Mouse (Mus musculus): ENCODE measurements around the gene Mapk12.
A peak's percentile ranks its signal among the peaks of the same experiment; 100 is the strongest.

Mapk12 gene

GRCm38 (mm10) chr15:89138531-89138930 is 2.0 kb downstream of the Mapk12 start:
- no peak for DNase-seq (ENCODE audit: low read depth, low spot score)

- no peak for DNase-seq (ENCODE audit: low read depth, low spot score)
Measured at GRCm38 (mm10) chr15:89138046-89138405, 2.5 kb downstream of the Mapk12 start.

GRCm38 (mm10) chr15:89137378-89138045 is 3.0 kb downstream of the Mapk12 start:
- no peak for DNase-seq (ENCODE audit: low read depth, low spot score)

- DNase-seq (ENCODE audit: low read depth, low spot score), result no peak
Measured at GRCm38 (mm10) chr15:89136461-89137155, 3.9 kb downstream of the Mapk12 start.

GRCm38 (mm10) chr15:89131316-89131715 is 9.2 kb downstream of the Mapk12 start:
- DNase-seq (ENCODE audit: low read depth, low spot score), result no peak

GRCm38 (mm10) chr15:89130245-89130644 is 10.3 kb downstream of the Mapk12 start:
- DNase-seq (ENCODE audit: low read depth, low spot score), result no peak

GRCm38 (mm10) chr15:89128382-89129350 is 11.8 kb downstream of the Mapk12 start, which contains the start of gene Hdac10:
Gene Hdac10 (minus strand): TSS chr15:89128700.
- DNase-seq (ENCODE audit: low read depth, low spot score), result peak; percentile 82

- DNase-seq (ENCODE audit: low read depth, low spot score), result no peak
Measured at GRCm38 (mm10) chr15:89127364-89127940, 13.1 kb downstream of the Mapk12 start.

GRCm38 (mm10) chr15:89126622-89127021 is 13.9 kb downstream of the Mapk12 start:
- DNase-seq (ENCODE audit: low read depth, low spot score), result no peak

- DNase-seq (ENCODE audit: low read depth, low spot score), result no peak
Measured at GRCm38 (mm10) chr15:89125351-89125750, 15.2 kb downstream of the Mapk12 start.

GRCm38 (mm10) chr15:89124312-89124711 is 16.2 kb downstream of the Mapk12 start:
- DNase-seq (ENCODE audit: low read depth, low spot score), result no peak

GRCm38 (mm10) chr15:89123595-89123994 is 16.9 kb downstream of the Mapk12 start:
- peak; percentile 60 for DNase-seq (ENCODE audit: low read depth, low spot score)

- peak; percentile 96 for DNase-seq (ENCODE audit: low read depth, low spot score)
Measured at GRCm38 (mm10) chr15:89122649-89123366, 17.7 kb downstream of the Mapk12 start, which contains the start of gene Tubgcp6. Gene Tubgcp6 (minus strand): TSS chr15:89123112.

GRCm38 (mm10) chr15:89118007-89118406 is 22.5 kb downstream of the Mapk12 start:
- no peak for DNase-seq (ENCODE audit: low read depth, low spot score)

GRCm38 (mm10) chr15:89110147-89110546 is 30.4 kb downstream of the Mapk12 start:
- DNase-seq (ENCODE audit: low read depth, low spot score), result peak; percentile 51

- DNase-seq (ENCODE audit: low read depth, low spot score), result no peak
Measured at GRCm38 (mm10) chr15:89106976-89107375, 33.5 kb downstream of the Mapk12 start.

- no peak for DNase-seq (ENCODE audit: low read depth, low spot score)
Measured at GRCm38 (mm10) chr15:89106073-89106472, 34.4 kb downstream of the Mapk12 start.

- DNase-seq (ENCODE audit: low read depth, low spot score), result no peak
Measured at GRCm38 (mm10) chr15:89104425-89104824, 36.1 kb downstream of the Mapk12 start.

GRCm38 (mm10) chr15:89103921-89104320 is 36.6 kb downstream of the Mapk12 start:
- no peak for DNase-seq (ENCODE audit: low read depth, low spot score)

GRCm38 (mm10) chr15:89102646-89103045 is 37.9 kb downstream of the Mapk12 start:
- DNase-seq (ENCODE audit: low read depth, low spot score), result no peak

- DNase-seq (ENCODE audit: low read depth, low spot score), result no peak
Measured at GRCm38 (mm10) chr15:89100823-89101222, 39.7 kb downstream of the Mapk12 start.
